Mouse (Mus musculus) heart, embryonic 16.5 days (tissue): ENCODE measurements around the gene C1qtnf9. TPM values are rescaled to one million over a fixed set of nuclear protein-coding genes. Genes with fewer than 3 reads are reported as not detected.
A peak's percentile ranks its signal among the peaks of the same experiment; 100 is the strongest.

Experiments
- ATAC-seq: fragments of 200-750 bp; cut with Nextera tagmentation; replicated peaks from 2 replicates; pipeline ENCODE4 v1.8.0; 2017; ENCODE audit warnings: moderate number of reproducible peaks; ENCODE audit not compliant: insufficient read depth, low FRiP score; ENCODE audit errors: extremely low read depth
- H3K27ac ChIP-seq: fragments of 300-500 bp; sonication (generic); 2 replicates; pipeline ENCODE4 v1.5.1; 2014; ENCODE audit warnings: mild to moderate bottlenecking, low read length, control low read depth, moderate library complexity
- H3K27me3 ChIP-seq: fragments of 300-500 bp; sonication (generic); 2 replicates; pipeline ENCODE4 v1.6.1; 2014; ENCODE audit warnings: low read length, mixed read lengths; ENCODE audit not compliant: control insufficient read depth, insufficient read depth
- H3K36me3 ChIP-seq: fragments of 300-500 bp; sonication (generic); 2 replicates; pipeline ENCODE4 v1.6.1; 2014; ENCODE audit not compliant: control insufficient read depth, insufficient read depth
- H3K4me1 ChIP-seq: fragments of 300-500 bp; sonication (generic); 2 replicates; pipeline ENCODE4 v1.6.1; 2014; ENCODE audit warnings: low read length, mixed read lengths; ENCODE audit not compliant: control insufficient read depth, insufficient read depth
- H3K4me2 ChIP-seq: fragments of 300-500 bp; sonication (generic); 2 replicates; pipeline ENCODE4 v1.6.1; 2014; ENCODE audit warnings: low read depth, mild to moderate bottlenecking, control low read depth, low read length
- H3K4me3 ChIP-seq: fragments of 300-500 bp; sonication (generic); 2 replicates; pipeline ENCODE4 v1.5.1; 2014; ENCODE audit warnings: mild to moderate bottlenecking, control low read depth, low read length
- H3K9ac ChIP-seq: fragments of 300-500 bp; sonication (generic); 2 replicates; pipeline ENCODE4 v1.6.1; 2014; ENCODE audit warnings: low read length, control low read depth
- H3K9me3 ChIP-seq: fragments of 300-500 bp; sonication (generic); replicated peaks from 2 replicates; pipeline ENCODE4 v1.6.1; 2016; ENCODE audit warnings: low read length; ENCODE audit not compliant: control insufficient read depth
- WGBS: fragments of 180-500 bp; shearing (Covaris S2); extraction: QIAGEN DNeasy Blood & Tissue Kit; methylation state at CpG from one replicate; pipeline ENCODE4 v1.1.7; 2014; 5-methylcytosine and 5-hydroxymethylcytosine counted together
- polyA plus RNA-seq: library from polyadenylated mRNA; unstranded; fragments of >200 nt; fragmentation: Nextera tagmentation; extraction: Ambion mirVana; gene quantifications from 2 replicates; pipeline ENCODE4 v1.2.1, GENCODE M21; 2015

The C1qtnf9 gene
- polyA plus RNA-seq, 1 experiment from 2014 or later: 4.0 TPM

DNA sequence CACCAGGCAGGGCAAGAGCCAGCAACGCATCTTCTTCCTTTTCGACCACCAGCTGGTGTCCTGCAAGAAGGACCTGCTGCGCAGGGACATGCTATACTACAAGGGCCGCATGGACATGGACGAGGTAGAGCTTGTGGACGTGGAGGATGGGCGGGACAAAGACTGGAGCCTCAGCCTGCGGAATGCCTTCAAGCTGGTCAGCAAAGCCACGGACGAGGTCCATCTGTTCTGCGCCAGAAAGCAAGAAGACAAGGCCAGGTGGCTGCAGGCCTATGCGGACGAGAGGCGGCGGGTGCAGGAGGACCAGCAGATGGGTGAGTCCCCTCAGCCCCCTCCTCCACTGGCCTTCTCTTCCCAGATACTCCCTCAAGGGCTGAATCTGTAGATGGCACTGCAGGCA lies 11.7 kb upstream of the C1qtnf9 start:
- H3K9me3 ChIP-seq: no peaks in the 10 kb centered on the region
- no peak overlapping the region for H3K27ac ChIP-seq
- ATAC-seq: no peak
- H3K27me3 ChIP-seq: no peaks in the 10 kb centered on the region
- H3K4me3 ChIP-seq: no peak overlapping the region
- H3K9ac ChIP-seq: no peak overlapping the region
- H3K36me3 ChIP-seq: peaks cover 74% of the 10 kb centered on the region
- no peaks in the 10 kb centered on the region for H3K4me1 ChIP-seq
- no peak overlapping the region for H3K4me2 ChIP-seq
- 84% methylated on average over 15 of the region's 15 CpGs for WGBS

GRCm38 (mm10) chr14:60757265-60757664 lies 10.7 kb upstream of the C1qtnf9 start:
- Histone ChIP-seq H3K27ac (no peak overlapping the region), H3K9ac (no peak overlapping the region), H3K27me3 (no peaks in the 10 kb centered on the region), H3K4me2 (no peak overlapping the region), H3K36me3 (peaks cover 78% of the 10 kb centered on the region), H3K4me1 (no peaks in the 10 kb centered on the region), H3K9me3 (no peaks in the 10 kb centered on the region), H3K4me3 (no peak overlapping the region)
- WGBS: 95% methylated on average over 8 of the region's 8 CpGs
- ATAC-seq: no peak

DNA sequence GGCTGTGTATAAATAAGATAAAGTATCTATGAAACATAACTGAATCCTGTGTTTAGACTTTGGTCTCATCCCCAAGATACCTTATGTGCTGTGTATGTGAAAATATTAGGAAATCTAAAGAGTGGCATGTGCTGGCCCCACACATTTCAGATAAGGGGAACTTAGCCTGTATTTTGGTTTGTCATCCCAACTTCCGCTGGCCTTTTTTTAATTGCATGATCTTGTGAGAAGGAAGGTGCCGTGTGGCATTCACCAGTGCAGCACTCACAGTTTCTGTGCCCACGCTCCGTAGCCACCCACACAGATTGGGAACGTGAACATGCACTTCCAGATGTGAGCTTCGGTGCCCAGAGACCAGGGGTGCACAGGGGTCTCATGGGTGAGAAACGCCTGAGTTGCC lies 10.2 kb upstream of the C1qtnf9 start:
- WGBS: 93% methylated on average over 7 of the region's 7 CpGs
- Histone ChIP-seq H3K36me3 (peaks cover 78% of the 10 kb centered on the region), H3K4me3 (no peak overlapping the region), H3K9ac (no peak overlapping the region), H3K27me3 (no peaks in the 10 kb centered on the region), H3K4me1 (0 out of 2 replicates have a peak, but pooled peaks cover 2% of the 10 kb centered on the region), H3K27ac (no peak overlapping the region), H3K9me3 (no peaks in the 10 kb centered on the region), H3K4me2 (no peak overlapping the region)
- ATAC-seq: no peak

DNA sequence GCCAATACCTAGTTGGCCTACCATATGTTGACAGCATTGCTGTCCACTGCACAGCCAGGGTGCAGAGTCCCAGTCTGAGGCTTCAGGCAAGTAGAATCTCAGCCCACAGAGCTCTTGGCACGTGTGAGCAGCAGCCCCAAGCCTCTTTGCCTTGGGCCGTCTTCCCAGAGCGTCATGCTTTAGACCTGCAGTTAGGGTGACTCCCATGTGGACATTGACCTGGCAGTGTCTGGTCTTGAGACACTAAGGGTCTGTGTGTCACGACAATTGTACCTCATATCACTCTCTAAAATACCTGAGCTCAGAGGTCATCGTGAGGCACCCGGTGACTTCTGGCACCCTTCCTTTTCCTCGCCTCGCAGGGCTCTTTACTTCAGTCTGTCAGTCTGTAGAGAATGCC lies 8.8 kb upstream of the C1qtnf9 start:
- Histone ChIP-seq H3K9me3 (no peaks in the 10 kb centered on the region), H3K27me3 (no peaks in the 10 kb centered on the region), H3K4me1 (peaks cover 8% of the 10 kb centered on the region), H3K4me2 (no peak overlapping the region), H3K4me3 (no peak overlapping the region), H3K27ac (no peak overlapping the region), H3K36me3 (peaks cover 68% of the 10 kb centered on the region), H3K9ac (no peak overlapping the region)
- no peak for ATAC-seq
- 87% methylated on average over 8 of the region's 8 CpGs for WGBS

- Histone ChIP-seq H3K27ac (no peak overlapping the region), H3K4me3 (no peak overlapping the region), H3K27me3 (no peaks in the 10 kb centered on the region), H3K4me1 (peaks cover 23% of the 10 kb centered on the region), H3K9me3 (no peaks in the 10 kb centered on the region), H3K4me2 (no peak overlapping the region), H3K36me3 (peaks cover 44% of the 10 kb centered on the region), H3K9ac (no peak overlapping the region)
- 80% methylated on average over 10 of the region's 10 CpGs for WGBS
- ATAC-seq: no peak
Measured at GRCm38 (mm10) chr14:60761801-60762200, 6.1 kb upstream of the C1qtnf9 start.

- Histone ChIP-seq H3K9me3 (no peaks in the 10 kb centered on the region), H3K27ac (peak overlapping the region; percentile 24; the same call in 1 of the 2 replicates), H3K36me3 (peaks cover 37% of the 10 kb centered on the region), H3K9ac (no peak overlapping the region), H3K4me2 (no peak overlapping the region), H3K4me1 (peaks cover 23% of the 10 kb centered on the region), H3K4me3 (no peak overlapping the region), H3K27me3 (no peaks in the 10 kb centered on the region)
- WGBS: 63% methylated on average over 7 of the region's 7 CpGs
- ATAC-seq: no peak
Measured at GRCm38 (mm10) chr14:60762754-60763153, 5.2 kb upstream of the C1qtnf9 start.

DNA sequence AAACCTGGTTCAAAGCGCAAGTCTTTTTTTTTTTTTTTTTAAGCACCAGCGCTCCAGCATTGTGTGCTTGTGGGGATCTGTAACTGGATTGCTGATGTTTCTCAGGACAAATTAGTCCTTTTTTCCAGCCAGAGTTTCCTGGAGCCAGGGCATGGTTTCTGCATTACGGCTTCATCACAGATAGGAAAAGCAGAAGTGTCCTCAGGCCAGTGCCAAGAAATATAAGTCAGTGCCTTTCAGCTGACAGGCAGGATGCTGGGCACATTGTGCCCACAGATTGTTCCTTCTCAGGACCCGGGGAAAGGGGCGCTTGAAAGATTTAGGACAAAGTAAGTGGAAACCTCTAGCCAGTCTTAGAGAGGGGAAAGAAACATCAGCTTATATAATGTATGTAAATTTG lies 4.2 kb upstream of the C1qtnf9 start:
- H3K9ac ChIP-seq: 0 out of 2 replicates have a peak overlapping the region, but pooled peaks have one; percentile 9
- H3K27ac ChIP-seq: peak overlapping the region; percentile 78
- peaks cover 23% of the 10 kb centered on the region for H3K4me1 ChIP-seq
- no peak overlapping the region for H3K4me2 ChIP-seq
- no peak overlapping the region for H3K4me3 ChIP-seq
- peaks cover 30% of the 10 kb centered on the region for H3K36me3 ChIP-seq
- ATAC-seq: no peak
- H3K9me3 ChIP-seq: no peaks in the 10 kb centered on the region
- WGBS: 73% methylated on average over 5 of the region's 5 CpGs
- no peaks in the 10 kb centered on the region for H3K27me3 ChIP-seq

- WGBS: 53% methylated on average over 4 of the region's 4 CpGs
- H3K36me3 ChIP-seq: peaks cover 26% of the 10 kb centered on the region
- no peak overlapping the region for H3K9ac ChIP-seq
- no peak overlapping the region for H3K4me2 ChIP-seq
- H3K9me3 ChIP-seq: no peaks in the 10 kb centered on the region
- H3K27ac ChIP-seq: peak overlapping the region; percentile 37
- H3K27me3 ChIP-seq: no peaks in the 10 kb centered on the region
- peaks cover 23% of the 10 kb centered on the region for H3K4me1 ChIP-seq
- ATAC-seq: no peak
- H3K4me3 ChIP-seq: no peak overlapping the region
Measured at GRCm38 (mm10) chr14:60764526-60764925, 3.4 kb upstream of the C1qtnf9 start.

DNA sequence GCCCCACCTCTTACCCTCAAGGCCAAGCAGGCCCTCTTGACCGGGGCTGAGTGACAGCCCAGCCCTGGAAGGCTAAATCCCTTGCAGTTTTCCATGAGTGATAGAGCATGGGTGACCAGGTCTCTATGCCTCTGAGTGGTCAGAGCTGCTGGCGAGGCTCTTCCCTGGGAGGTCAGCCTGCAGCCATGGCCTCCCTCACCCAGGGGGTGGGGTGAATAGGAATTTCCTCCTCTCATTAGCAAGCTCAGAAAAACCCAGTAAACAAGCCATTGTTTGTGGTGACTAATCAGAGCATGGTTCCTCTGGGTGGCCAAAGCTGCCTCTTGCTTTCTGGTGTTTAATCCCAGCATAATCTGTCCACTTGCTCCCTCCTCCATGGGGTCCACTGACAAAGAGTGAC lies 2.9 kb upstream of the C1qtnf9 start:
- 56% methylated on average over 2 of the region's 2 CpGs for WGBS

More for the DNA sequence above, 2.9 kb upstream of the C1qtnf9 start:
- ATAC-seq: no peak
- peak overlapping the region; percentile 37 for H3K27ac ChIP-seq
- no peak overlapping the region for H3K9ac ChIP-seq
- no peak overlapping the region for H3K4me2 ChIP-seq
- no peaks in the 10 kb centered on the region for H3K9me3 ChIP-seq
- H3K36me3 ChIP-seq: peaks cover 21% of the 10 kb centered on the region
- H3K4me1 ChIP-seq: peaks cover 23% of the 10 kb centered on the region
- H3K4me3 ChIP-seq: no peak overlapping the region
- no peaks in the 10 kb centered on the region for H3K27me3 ChIP-seq
